Mouse (Mus musculus): Measurements from ENCODE around the gene Sh3bp5l. TPM values are rescaled to one million over a fixed set of nuclear protein-coding genes. Genes with fewer than 3 reads are reported as not detected.
A peak's percentile ranks its signal among the peaks of the same experiment; 100 is the strongest.
"Not testable (repeated sequence)": the region's sequence is repeated elsewhere in the genome, so short reads cannot be mapped to it uniquely, and the experiment has no call there.

The Sh3bp5l gene
- total RNA-seq, 2 experiments from 2014 or later, result 55.1 to 55.8 TPM

DNA sequence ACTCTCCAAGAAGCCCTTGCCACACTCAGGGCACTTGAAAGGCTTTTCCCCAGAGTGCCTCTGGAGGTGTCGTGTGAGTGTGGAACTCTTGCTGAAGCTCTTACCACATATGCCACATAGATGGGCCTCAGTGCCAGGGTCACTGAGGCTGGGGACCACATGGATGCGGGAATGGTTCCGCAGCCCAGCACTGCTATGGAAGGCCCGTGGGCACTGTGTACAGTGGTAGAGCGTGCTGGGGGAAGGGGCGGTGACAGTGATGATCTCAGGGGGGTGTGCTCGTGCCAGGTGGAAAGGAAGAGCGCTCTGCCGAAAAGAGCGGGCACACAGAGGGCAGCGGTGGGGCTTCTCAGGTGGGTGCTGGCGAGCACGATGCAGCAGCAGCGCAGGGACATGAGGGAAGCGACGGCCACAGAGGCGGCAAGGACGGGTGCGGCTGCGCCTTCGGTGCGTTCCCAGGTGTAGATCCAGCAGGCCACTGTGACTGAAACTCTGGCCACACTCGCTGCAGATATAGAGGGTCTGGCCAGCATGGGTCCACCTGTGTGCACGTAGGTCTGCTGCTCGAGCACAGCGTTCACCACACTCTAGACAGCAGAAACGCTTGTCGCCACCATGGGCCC, 13.6 kb upstream of the Sh3bp5l start:
- DNase-seq (ENCODE audit: extremely low spot score in 1 of 2, low spot score in 1 of 2), result no peak

GRCm38 (mm10) chr11:58322824-58323569, 7.5 kb upstream of the Sh3bp5l start:
- DNase-seq (ENCODE audit: extremely low spot score in 1 of 2, low spot score in 1 of 2), result peak; percentile 90 to 94

DNA sequence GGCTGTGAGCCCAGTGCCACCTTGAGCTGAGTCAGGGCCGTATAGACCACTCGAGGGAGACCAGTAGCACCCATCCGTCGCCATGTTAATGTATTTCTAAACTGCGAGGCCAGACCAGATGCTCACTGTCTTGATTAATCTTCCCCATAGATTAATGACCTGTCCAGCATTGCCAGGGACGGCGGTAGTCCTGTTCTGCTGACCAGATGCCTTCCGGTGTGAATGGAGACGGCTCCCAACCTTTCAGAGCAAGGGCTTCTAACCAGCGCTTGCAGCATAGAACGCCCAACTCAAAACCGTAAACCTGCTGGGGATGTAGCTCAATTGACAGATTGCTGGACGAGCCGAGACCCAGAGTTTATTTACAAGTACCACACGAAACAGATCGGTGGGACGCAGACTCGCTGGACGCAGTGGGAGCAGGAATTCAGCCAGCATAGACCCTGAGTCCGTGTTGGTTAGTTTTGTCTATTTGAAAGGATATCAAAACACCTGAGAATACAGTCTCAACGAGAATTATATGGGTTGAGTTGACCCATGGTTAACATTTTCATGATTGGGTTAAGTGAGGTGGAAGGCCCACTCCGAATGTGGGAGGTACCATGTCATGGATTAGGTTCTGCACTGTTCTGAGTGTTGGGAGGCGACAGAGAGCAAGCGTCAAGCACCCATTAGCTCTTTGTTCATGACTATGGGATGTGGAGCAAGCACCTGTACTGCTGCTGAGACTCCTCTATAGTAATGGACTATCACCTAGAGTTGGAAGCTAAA, 6.8 kb upstream of the Sh3bp5l start:
- DNase-seq (ENCODE audit: extremely low spot score in 1 of 2, low spot score in 1 of 2), result no peak

DNA sequence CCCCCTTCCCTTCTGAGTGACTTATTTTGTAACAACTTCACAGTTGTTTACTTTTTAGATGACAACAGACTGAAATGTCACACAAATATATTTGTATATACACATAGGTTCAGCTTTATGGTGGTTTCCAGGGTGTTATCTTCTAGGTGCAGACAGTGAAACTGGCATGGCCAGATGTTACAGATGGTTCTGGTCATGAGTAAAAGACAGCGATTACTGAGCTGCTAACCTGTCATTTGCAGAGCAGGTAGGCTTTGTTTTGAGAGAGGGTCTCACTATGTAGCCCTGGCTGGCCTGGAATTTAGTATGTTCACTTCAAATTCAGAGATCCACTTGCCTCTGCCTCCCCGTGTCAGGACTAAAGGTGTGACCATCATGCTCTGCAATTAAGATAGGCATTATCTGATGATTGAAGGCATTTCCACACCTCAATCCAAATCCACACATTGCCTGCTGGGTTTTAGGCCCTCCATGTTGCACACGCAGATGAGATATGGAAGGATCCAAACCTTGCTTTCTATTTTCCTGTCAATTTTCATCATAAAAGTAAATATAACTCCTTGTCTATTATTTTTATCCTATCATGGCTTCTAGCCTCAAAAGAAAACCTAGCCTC, 5.8 kb upstream of the Sh3bp5l start:
- no peak for DNase-seq (ENCODE audit: extremely low spot score in 1 of 2, low spot score in 1 of 2)

GRCm38 (mm10) chr11:58326781-58327180, 3.7 kb upstream of the Sh3bp5l start:
- no peak for DNase-seq (ENCODE audit: extremely low spot score in 1 of 2, low spot score in 1 of 2)

DNA sequence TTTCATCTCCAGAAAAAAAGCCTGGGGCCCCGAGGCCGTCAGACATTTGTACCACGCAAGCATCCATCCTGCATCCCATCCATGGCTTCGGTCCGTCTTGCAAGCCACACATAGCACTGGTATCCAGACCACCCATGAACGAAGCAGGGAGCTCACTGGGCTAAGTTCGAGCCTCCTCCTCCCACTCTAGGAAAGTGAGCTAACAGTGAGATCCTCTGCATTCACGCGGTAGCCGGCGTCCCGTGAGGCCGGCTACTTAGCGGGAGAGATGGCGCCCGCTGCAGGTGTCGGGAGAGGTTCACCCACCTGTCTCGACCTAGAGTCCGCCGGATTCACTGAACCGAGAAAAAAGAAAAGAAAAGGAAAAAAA, 633 bp upstream of the Sh3bp5l start:
- DNase-seq (ENCODE audit: extremely low spot score in 1 of 2, low spot score in 1 of 2), result no peak

DNA sequence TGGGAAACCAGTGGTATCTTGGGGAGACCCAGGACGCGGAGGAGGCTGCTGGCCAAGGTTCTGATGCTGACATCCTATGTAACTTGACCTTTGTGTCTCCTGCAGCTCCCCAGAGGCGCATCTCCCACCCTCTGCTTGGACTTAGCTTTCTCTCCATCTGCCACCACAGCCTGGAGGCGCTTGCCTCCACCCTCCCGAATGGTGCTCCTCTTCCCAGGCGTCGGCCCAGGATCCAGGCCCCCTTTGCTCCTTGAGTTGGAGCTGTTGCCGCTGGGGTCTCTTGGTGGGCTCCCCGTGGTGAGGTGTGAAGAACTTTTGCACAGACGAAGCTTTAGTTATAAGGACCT, 598 bp downstream of the Sh3bp5l start:
- no peak for DNase-seq (ENCODE audit: extremely low spot score in 1 of 2, low spot score in 1 of 2)

- no peak for DNase-seq (ENCODE audit: extremely low spot score in 1 of 2, low spot score in 1 of 2)
Observed at GRCm38 (mm10) chr11:58331546-58331945, 1.0 kb downstream of the Sh3bp5l start.

GRCm38 (mm10) chr11:58334746-58335145, 4.2 kb downstream of the Sh3bp5l start:
- no peak for DNase-seq (ENCODE audit: extremely low spot score in 1 of 2, low spot score in 1 of 2)

- no peak for DNase-seq (ENCODE audit: extremely low spot score in 1 of 2, low spot score in 1 of 2)
Observed at GRCm38 (mm10) chr11:58346745-58347144, 16.2 kb downstream of the Sh3bp5l start.

- DNase-seq (ENCODE audit: extremely low spot score in 1 of 2, low spot score in 1 of 2), result no peak
Observed at GRCm38 (mm10) chr11:58350628-58351027, 20.1 kb downstream of the Sh3bp5l start.

- no peak for DNase-seq (ENCODE audit: extremely low spot score in 1 of 2, low spot score in 1 of 2)
Observed at GRCm38 (mm10) chr11:58351179-58351578, 20.7 kb downstream of the Sh3bp5l start.

DNA sequence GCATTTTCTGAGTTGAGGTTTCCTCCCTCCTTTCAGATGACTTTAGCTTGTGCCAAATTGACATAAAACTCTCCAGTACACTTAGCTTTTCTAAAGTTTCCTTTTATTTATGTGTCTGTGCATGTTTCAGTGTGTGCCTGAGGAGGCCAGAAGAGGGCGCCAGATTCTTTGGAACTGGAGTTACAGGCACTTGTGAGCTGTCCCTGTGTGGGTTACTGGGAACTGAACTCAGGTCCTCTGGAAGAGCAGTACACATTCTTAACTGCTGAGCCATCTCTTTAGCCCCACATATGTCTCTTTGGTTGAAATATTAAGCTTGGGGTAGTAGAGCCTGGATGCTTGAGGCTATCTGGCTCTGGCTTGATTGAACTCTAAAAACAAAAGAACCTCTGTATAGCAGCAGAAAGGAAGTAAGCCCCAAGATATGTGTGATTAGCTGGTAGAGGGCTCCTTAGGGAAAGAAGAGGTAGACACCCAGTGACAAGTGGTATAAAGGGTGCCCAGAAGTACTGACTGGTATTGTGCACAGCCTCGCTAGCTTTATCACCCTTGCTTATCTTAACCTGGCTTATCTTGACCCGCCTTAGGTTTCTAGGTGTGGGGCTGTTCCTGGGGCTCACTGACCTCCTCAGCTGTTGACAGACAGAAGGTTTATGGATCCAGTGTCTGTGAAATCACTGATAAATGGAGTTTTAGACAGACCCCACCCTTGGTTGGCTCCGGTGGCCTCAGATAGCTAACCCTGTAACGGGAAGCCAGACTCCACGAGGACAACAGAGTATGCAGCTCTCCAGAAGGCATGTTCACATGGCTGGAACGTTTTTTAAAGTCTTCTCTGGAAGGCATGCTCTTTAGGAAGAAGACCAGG, 22.4 kb downstream of the Sh3bp5l start:
- no peak for DNase-seq (ENCODE audit: extremely low spot score in 1 of 2, low spot score in 1 of 2)

DNA sequence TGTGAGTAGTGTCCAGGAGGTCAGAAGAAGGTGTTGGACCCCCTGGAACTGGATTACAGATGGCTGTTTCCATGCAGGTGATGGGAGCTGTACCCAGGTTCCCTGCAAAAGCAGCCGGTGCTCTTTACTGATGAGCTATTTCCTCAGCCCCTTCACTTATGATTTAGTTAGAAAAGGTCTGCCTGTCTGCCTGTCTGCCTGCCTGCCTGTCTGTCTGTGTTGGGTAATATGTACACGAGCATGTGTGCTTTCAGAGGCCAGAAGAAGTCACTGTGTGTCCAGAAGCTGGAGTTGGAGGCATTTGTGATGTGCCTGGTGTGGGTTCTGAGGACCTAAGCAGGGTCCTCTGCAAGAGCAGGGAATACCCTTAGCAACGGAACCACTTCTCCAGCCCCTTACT, 23.2 kb downstream of the Sh3bp5l start:
- DNase-seq (ENCODE audit: extremely low spot score in 1 of 2, low spot score in 1 of 2), result no peak

GRCm38 (mm10) chr11:58354476-58354875, 24.0 kb downstream of the Sh3bp5l start:
- no peak for DNase-seq (ENCODE audit: extremely low spot score in 1 of 2, low spot score in 1 of 2)

DNA sequence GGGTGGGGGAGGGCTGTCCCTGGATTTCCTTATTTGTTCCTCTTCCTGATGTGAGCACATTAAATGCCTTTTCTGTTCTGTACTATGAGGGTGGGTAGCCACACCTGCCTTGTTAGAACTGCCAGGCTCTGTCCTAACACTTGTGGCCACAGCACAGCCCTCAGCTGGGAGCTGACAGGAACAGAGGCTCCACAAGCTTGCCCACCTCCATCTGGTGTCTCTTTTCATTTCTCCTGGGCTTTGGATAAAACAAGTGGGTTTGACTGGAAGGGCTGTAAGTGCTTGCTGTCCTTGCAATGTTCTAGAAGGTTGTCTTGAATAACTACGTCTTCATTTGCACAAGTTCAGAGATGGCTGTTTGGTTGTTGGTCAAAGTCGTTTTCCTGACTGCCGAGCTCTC, 24.4 kb downstream of the Sh3bp5l start:
- no peak for DNase-seq (ENCODE audit: extremely low spot score in 1 of 2, low spot score in 1 of 2)

DNA sequence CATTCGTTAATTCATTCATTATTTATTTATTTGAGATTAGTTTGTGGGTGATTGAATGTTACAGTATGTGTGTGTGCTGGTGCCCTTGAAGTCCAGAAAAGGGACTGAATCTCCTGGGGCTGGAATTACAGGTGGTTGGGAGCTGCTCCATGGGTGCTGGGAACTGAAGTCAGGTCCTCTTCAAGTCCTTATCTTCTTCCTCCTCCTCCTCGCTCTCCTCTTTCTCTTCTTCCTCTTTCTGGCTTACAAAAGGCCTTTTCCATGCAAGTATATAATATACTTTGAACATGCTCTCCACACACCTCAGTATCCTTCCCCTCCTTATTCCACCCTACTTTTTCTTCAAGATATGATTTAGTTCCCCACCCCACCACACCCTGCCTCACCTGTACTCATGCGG, 26.5 kb downstream of the Sh3bp5l start:
- no peak for DNase-seq (ENCODE audit: extremely low spot score in 1 of 2, low spot score in 1 of 2)

- no peak for DNase-seq (ENCODE audit: extremely low spot score in 1 of 2, low spot score in 1 of 2)
Observed at GRCm38 (mm10) chr11:58357844-58358534, 27.5 kb downstream of the Sh3bp5l start.

- DNase-seq (ENCODE audit: extremely low spot score in 1 of 2, low spot score in 1 of 2), result not testable (repeated sequence)
Observed at GRCm38 (mm10) chr11:58362562-58362961, 32.0 kb downstream of the Sh3bp5l start.

GRCm38 (mm10) chr11:58364454-58364853, 33.9 kb downstream of the Sh3bp5l start:
- DNase-seq (ENCODE audit: extremely low spot score in 1 of 2, low spot score in 1 of 2), result no peak
